Mouse (Mus musculus): ENCODE results near the gene Ina.

DNA sequence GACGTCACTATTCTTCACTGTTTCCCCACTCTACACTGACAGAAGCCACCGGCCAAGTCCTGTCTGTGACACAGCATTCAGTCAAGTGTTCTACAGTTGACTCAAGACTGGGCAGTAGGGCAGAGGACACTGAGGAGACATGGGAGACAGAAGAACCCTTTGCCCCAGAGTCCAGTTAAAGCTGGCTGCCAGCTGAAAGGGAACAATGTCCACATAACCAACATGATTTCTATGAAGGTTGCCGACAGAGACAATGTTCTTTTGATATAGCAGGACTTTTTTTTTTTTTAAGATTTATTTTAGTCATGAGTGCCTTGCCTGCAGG is 34.8 kb upstream of the Ina start:
- TF ChIP-seq CTCF (IDR thresholded peaks at IDR 0.05; ENCODE audit: low read depth), result no peak
- no peak for TF ChIP-seq EP300 (IDR thresholded peaks at IDR 0.05; ENCODE audit: low read depth)
